Mouse (Mus musculus): ENCODE measurements around the gene Impg2.

Impg2 gene

GRCm38 (mm10) chr16:56304167-56304566 is 100.1 kb downstream of the Impg2 start:
- DNase-seq = no peak

GRCm38 (mm10) chr16:56307575-56307974 is 103.5 kb downstream of the Impg2 start:
- DNase-seq = no peak

GRCm38 (mm10) chr16:56311291-56311690 is 107.2 kb downstream of the Impg2 start:
- DNase-seq = no peak

Measured in heart, adult 11 months (tissue).